Mouse (Mus musculus) neural tube, embryonic 15.5 days (tissue): ENCODE data around the gene Mroh2a. TPM values are rescaled to one million over a fixed set of nuclear protein-coding genes. Genes with fewer than 3 reads are reported as not detected.

Experiments used
- ATAC-seq: fragments of 200-750 bp; cut with Nextera tagmentation; 2 replicates; pipeline ENCODE4 v1.8.0; 2017; ENCODE audit warnings: mild to moderate bottlenecking, moderate TSS enrichment, moderate library complexity; ENCODE audit not compliant: low FRiP score
- H3K27ac ChIP-seq: fragments of 300-500 bp; sonication (generic); replicated peaks from 2 replicates; pipeline ENCODE4 v1.5.1; 2015; ENCODE audit warnings: mild to moderate bottlenecking, inconsistent platforms
- H3K27me3 ChIP-seq: fragments of 300-500 bp; sonication (generic); replicated peaks from 2 replicates; pipeline ENCODE4 v1.6.1; 2015; ENCODE audit warnings: inconsistent platforms
- H3K36me3 ChIP-seq: fragments of 300-500 bp; sonication (generic); 2 replicates; pipeline ENCODE4 v1.6.1; 2015; ENCODE audit warnings: inconsistent platforms
- H3K4me1 ChIP-seq: fragments of 300-500 bp; sonication (generic); 2 replicates; pipeline ENCODE4 v1.6.1; 2015; ENCODE audit warnings: inconsistent platforms
- H3K4me2 ChIP-seq: fragments of 300-500 bp; sonication (generic); 2 replicates; pipeline ENCODE4 v1.6.1; 2015; ENCODE audit warnings: inconsistent platforms, mild to moderate bottlenecking, moderate library complexity
- H3K4me3 ChIP-seq: fragments of 300-500 bp; sonication (generic); replicated peaks from 2 replicates; pipeline ENCODE4 v1.5.1; 2015; ENCODE audit warnings: mild to moderate bottlenecking, inconsistent platforms
- H3K9ac ChIP-seq: fragments of 300-500 bp; sonication (generic); replicated peaks from 2 replicates; pipeline ENCODE4 v1.6.1; 2015; ENCODE audit warnings: mild to moderate bottlenecking, inconsistent platforms
- H3K9me3 ChIP-seq: fragments of 300-500 bp; sonication (generic); replicated peaks from 2 replicates; pipeline ENCODE4 v1.6.1; 2016; ENCODE audit warnings: inconsistent platforms
- WGBS: fragments of 180-500 bp; shearing (Covaris S2); methylation state at CpG from one replicate; pipeline ENCODE4 v1.1.7; 2015; ENCODE audit warnings: mixed read lengths; 5-methylcytosine and 5-hydroxymethylcytosine counted together
- polyA plus RNA-seq: library from polyadenylated mRNA; unstranded; fragments of >200 nt; fragmentation: Nextera tagmentation; extraction: Ambion mirVana; gene quantifications from 2 replicates; pipeline ENCODE4 v1.2.1, GENCODE M21; 2015

Mroh2a gene
- 0.41 and 0.69 TPM in 2 replicates for polyA plus RNA-seq

GRCm38 (mm10) chr1:88226670-88227379 lies at the start of gene Mroh2a:
Mroh2a (plus strand) TSS chr1:88226986.
- Histone ChIP-seq H3K4me1 (no peaks in the 10 kb centered on the region), H3K9me3 (peaks cover 70% of the 10 kb centered on the region), H3K27ac (no peak within 1 kb of the TSS), H3K4me3 (no peak within 1 kb of the TSS), H3K36me3 (no peaks in the 10 kb centered on the region), H3K27me3 (no peaks in the 10 kb centered on the region), H3K4me2 (no peak within 1 kb of the TSS), H3K9ac (no peak within 1 kb of the TSS)
- no peak for ATAC-seq
- 59% methylated on average over 5 of the region's 5 CpGs for WGBS

- 90% methylated on average over 1 of the region's 1 CpGs for WGBS
- peaks cover 9% of the 10 kb centered on the region; the same call in 1 of the 2 replicates for H3K9me3 ChIP-seq
- no peak overlapping the region for H3K4me3 ChIP-seq
- H3K4me2 ChIP-seq, result no peak overlapping the region
- no peak overlapping the region for H3K27ac ChIP-seq
- H3K9ac ChIP-seq, result no peak overlapping the region
- no peaks in the 10 kb centered on the region for H3K36me3 ChIP-seq
- no peaks in the 10 kb centered on the region for H3K27me3 ChIP-seq
- no peaks in the 10 kb centered on the region for H3K4me1 ChIP-seq
- no peak for ATAC-seq
These were observed 47.1 kb upstream of the Mroh2a start for GRCm38 (mm10) chr1:88179657-88180056.

GRCm38 (mm10) chr1:88186325-88186935 lies 40.4 kb upstream of the Mroh2a start:
- Histone ChIP-seq H3K4me3 (no peak overlapping the region), H3K4me2 (no peak overlapping the region), H3K9ac (no peak overlapping the region), H3K27me3 (no peaks in the 10 kb centered on the region), H3K27ac (no peak overlapping the region), H3K9me3 (no peaks in the 10 kb centered on the region), H3K4me1 (no peaks in the 10 kb centered on the region), H3K36me3 (no peaks in the 10 kb centered on the region)
- 89% methylated on average over 5 of the region's 5 CpGs for WGBS
- no peak for ATAC-seq

GRCm38 (mm10) chr1:88192136-88192535 lies 34.6 kb upstream of the Mroh2a start:
- H3K27me3 ChIP-seq, result no peaks in the 10 kb centered on the region
- no peaks in the 10 kb centered on the region for H3K36me3 ChIP-seq
- H3K27ac ChIP-seq, result no peak overlapping the region
- ATAC-seq, result no peak
- no peaks in the 10 kb centered on the region for H3K9me3 ChIP-seq
- no peak overlapping the region for H3K9ac ChIP-seq
- WGBS, result 78% methylated on average over 3 of the region's 3 CpGs
- H3K4me3 ChIP-seq, result no peak overlapping the region
- no peaks in the 10 kb centered on the region for H3K4me1 ChIP-seq
- no peak overlapping the region for H3K4me2 ChIP-seq

- ATAC-seq, result no peak
- Histone ChIP-seq H3K27me3 (no peaks in the 10 kb centered on the region), H3K9ac (no peak overlapping the region), H3K36me3 (no peaks in the 10 kb centered on the region), H3K27ac (no peak overlapping the region), H3K9me3 (no peaks in the 10 kb centered on the region), H3K4me3 (no peak overlapping the region), H3K4me2 (no peak overlapping the region), H3K4me1 (no peaks in the 10 kb centered on the region)
- 88% methylated on average over 1 of the region's 1 CpGs for WGBS
These were observed 31.1 kb upstream of the Mroh2a start for GRCm38 (mm10) chr1:88195687-88196086.

- Histone ChIP-seq H3K4me3 (no peak overlapping the region), H3K27ac (no peak overlapping the region)
These were observed 29.3 kb upstream of the Mroh2a start for GRCm38 (mm10) chr1:88197443-88197842.

GRCm38 (mm10) chr1:88199996-88200395 lies 26.8 kb upstream of the Mroh2a start:
- H3K4me1 ChIP-seq, result peaks cover under 1% of the 10 kb centered on the region
- H3K27me3 ChIP-seq, result no peaks in the 10 kb centered on the region
- H3K4me3 ChIP-seq, result no peak overlapping the region
- H3K4me2 ChIP-seq, result no peak overlapping the region
- 0 out of 2 replicates have a peak, but pooled peaks cover 2% of the 10 kb centered on the region for H3K9me3 ChIP-seq
- H3K9ac ChIP-seq, result no peak overlapping the region
- ATAC-seq, result no peak
- no peaks in the 10 kb centered on the region for H3K36me3 ChIP-seq
- H3K27ac ChIP-seq, result no peak overlapping the region
- 76% methylated on average over 2 of the region's 2 CpGs for WGBS

More at GRCm38 (mm10) chr1:88197443-88197842, 29.3 kb upstream of the Mroh2a start:
- 76% methylated on average over 3 of the region's 3 CpGs for WGBS
- ATAC-seq, result no peak
- Histone ChIP-seq H3K4me1 (no peaks in the 10 kb centered on the region), H3K4me2 (no peak overlapping the region), H3K9me3 (no peaks in the 10 kb centered on the region), H3K9ac (no peak overlapping the region), H3K36me3 (no peaks in the 10 kb centered on the region), H3K27me3 (no peaks in the 10 kb centered on the region)

GRCm38 (mm10) chr1:88200456-88200855 lies 26.3 kb upstream of the Mroh2a start, which contains the start of gene Ugt1a2:
Ugt1a2 (plus strand) TSS chr1:88200601.
- Histone ChIP-seq H3K27me3 (no peaks in the 10 kb centered on the region), H3K27ac (no peak within 1 kb of the TSS), H3K9ac (no peak within 1 kb of the TSS), H3K36me3 (no peaks in the 10 kb centered on the region), H3K4me1 (peaks cover 5% of the 10 kb centered on the region), H3K4me2 (no peak within 1 kb of the TSS), H3K4me3 (no peak within 1 kb of the TSS), H3K9me3 (0 out of 2 replicates have a peak, but pooled peaks cover 2% of the 10 kb centered on the region)
- 82% methylated on average over 7 of the region's 7 CpGs for WGBS
- no peak for ATAC-seq

- Histone ChIP-seq H3K27me3 (no peaks in the 10 kb centered on the region), H3K4me1 (peaks cover 11% of the 10 kb centered on the region), H3K27ac (peak within 1 kb of the TSS; percentile 76), H3K9ac (peak within 1 kb of the TSS; percentile 71), H3K9me3 (0 out of 2 replicates have a peak, but pooled peaks cover 2% of the 10 kb centered on the region), H3K36me3 (no peaks in the 10 kb centered on the region), H3K4me3 (peak within 1 kb of the TSS; percentile 51), H3K4me2 (peak within 1 kb of the TSS; percentile 89)
- ATAC-seq, result peak; percentile 100
- WGBS, result 6% methylated on average over 62 of the region's 62 CpGs
These were observed 21.4 kb upstream of the Mroh2a start, which contains the start of gene Dnajb3 for GRCm38 (mm10) chr1:88205294-88205922. Dnajb3 (minus strand) TSS chr1:88205782.

- H3K9ac ChIP-seq, result no peak overlapping the region
- H3K27ac ChIP-seq, result no peak overlapping the region
- H3K4me3 ChIP-seq, result no peak overlapping the region
- no peak overlapping the region for H3K4me2 ChIP-seq
- 83% methylated on average over 2 of the region's 2 CpGs for WGBS
- no peak for ATAC-seq
- H3K9me3 ChIP-seq, result peaks cover 9% of the 10 kb centered on the region
- no peaks in the 10 kb centered on the region for H3K27me3 ChIP-seq
- H3K36me3 ChIP-seq, result no peaks in the 10 kb centered on the region
- peaks cover 11% of the 10 kb centered on the region for H3K4me1 ChIP-seq
These were observed 19.8 kb upstream of the Mroh2a start for GRCm38 (mm10) chr1:88206843-88207479.

GRCm38 (mm10) chr1:88211812-88212211 lies 15.0 kb upstream of the Mroh2a start, which contains the start of gene Ugt1a1:
Ugt1a1 (plus strand) TSS chr1:88211959.
- WGBS, result 70% methylated on average over 8 of the region's 8 CpGs
- no peak within 1 kb of the TSS for H3K9ac ChIP-seq
- H3K4me2 ChIP-seq, result no peak within 1 kb of the TSS
- no peak for ATAC-seq
- H3K9me3 ChIP-seq, result peaks cover 52% of the 10 kb centered on the region
- H3K4me1 ChIP-seq, result no peaks in the 10 kb centered on the region
- no peak within 1 kb of the TSS for H3K27ac ChIP-seq
- H3K36me3 ChIP-seq, result no peaks in the 10 kb centered on the region
- no peaks in the 10 kb centered on the region for H3K27me3 ChIP-seq
- no peak within 1 kb of the TSS for H3K4me3 ChIP-seq
